In the genomic region with DNA sequence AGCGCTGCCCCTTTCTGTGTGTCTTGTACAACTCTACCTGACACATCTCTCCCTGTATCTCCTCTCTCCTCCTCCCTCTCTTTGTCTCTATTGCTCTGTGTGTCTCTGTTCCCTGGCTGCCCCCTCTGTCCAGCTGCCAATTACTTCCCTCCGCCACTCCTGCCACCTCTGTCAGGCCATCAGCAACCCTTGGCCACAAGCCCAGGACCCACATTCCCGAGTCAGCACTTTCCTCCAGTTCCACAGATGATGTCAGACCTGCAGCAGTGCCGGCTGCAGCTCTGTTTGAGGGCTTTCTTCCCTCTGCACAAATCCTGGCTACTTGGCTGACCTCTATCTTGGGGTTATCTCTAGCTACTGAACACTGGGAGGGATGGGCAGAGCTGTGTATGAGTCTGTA, we compare ENCODE assay signal across 10 mouse cellular contexts. TPM values are rescaled to one million over a fixed set of nuclear protein-coding genes. Genes with fewer than 3 reads are reported as not detected.
DNase-seq lines count a peak whose midpoint lies in the region; ATAC-seq lines count a peak whose summit lies in the region.
"Had no signal": no experiment of that assay in that cellular context is flagged by ENCODE, and none has a peak within 500 bp of the region (broad histone marks: within the 10 kb centered on the region; RNA-seq: fewer than 3 reads in every experiment).

No protein-coding gene starts in this region.

- H3K27ac ChIP-seq in hindbrain, embryonic 14.5 days = no peak overlapping the region
- H3K27ac ChIP-seq in hindbrain, embryonic 10.5 days = no peak overlapping the region
- no peak overlapping the region for H3K27ac ChIP-seq in intestine, embryonic 16.5 days (ENCODE audit: low read length)
- H3K27ac ChIP-seq: limb, embryonic 15.5 days had no signal

- H3K36me3 ChIP-seq in hindbrain, embryonic 14.5 days (replicated peaks; ENCODE audit: control insufficient read depth, insufficient read depth) = no peaks in the 10 kb centered on the region
- no peaks in the 10 kb centered on the region for H3K36me3 ChIP-seq in hindbrain, embryonic 10.5 days
- no peaks in the 10 kb centered on the region for H3K36me3 ChIP-seq in intestine, embryonic 16.5 days (ENCODE audit: control insufficient read depth, insufficient read depth, low read length)
- H3K36me3 ChIP-seq: limb, embryonic 15.5 days had no signal

- no peak overlapping the region for H3K9ac ChIP-seq in hindbrain, embryonic 14.5 days
- no peak overlapping the region for H3K9ac ChIP-seq in intestine, embryonic 16.5 days (ENCODE audit: low read depth, low read length)
- H3K9ac ChIP-seq: limb, embryonic 15.5 days had no signal

- no peaks in the 10 kb centered on the region for H3K27me3 ChIP-seq in hindbrain, embryonic 14.5 days (ENCODE audit: control insufficient read depth, insufficient read depth, low read length)
- H3K27me3 ChIP-seq in hindbrain, embryonic 10.5 days (ENCODE audit: insufficient read depth, poor library complexity, severe bottlenecking) = peaks cover 3% of the 10 kb centered on the region; the same call in 1 of the 2 replicates
- H3K27me3 ChIP-seq in intestine, embryonic 16.5 days (replicated peaks; ENCODE audit: control insufficient read depth, insufficient read depth, low read length) = peaks cover 5% of the 10 kb centered on the region; the same call in 1 of the 2 replicates

- no peak for ATAC-seq in hindbrain, embryonic 14.5 days (ENCODE audit: low FRiP score)
- no peak for ATAC-seq in intestine, embryonic 16.5 days

- intact Hi-C loops in heart, postnatal 10 days (cut with DNase I) = no loop called here

- peaks cover 11% of the 10 kb centered on the region for H3K4me1 ChIP-seq in hindbrain, embryonic 14.5 days (replicated peaks; ENCODE audit: control insufficient read depth, insufficient read depth, low read length)
- H3K4me1 ChIP-seq in hindbrain, embryonic 10.5 days (replicated peaks) = peaks cover 30% of the 10 kb centered on the region
- peaks cover 3% of the 10 kb centered on the region; the same call in 1 of the 2 replicates for H3K4me1 ChIP-seq in intestine, embryonic 16.5 days (ENCODE audit: control insufficient read depth, insufficient read depth, low read length)

- no peak overlapping the region for H3K4me3 ChIP-seq in hindbrain, embryonic 14.5 days (replicated peaks; ENCODE audit: low read length)
- H3K4me3 ChIP-seq in hindbrain, embryonic 10.5 days = no peak overlapping the region
- no peak overlapping the region for H3K4me3 ChIP-seq in intestine, embryonic 16.5 days (ENCODE audit: low read length)
- H3K4me3 ChIP-seq: limb, embryonic 15.5 days; myocyte had no signal

- no peaks in the 10 kb centered on the region for H3K9me3 ChIP-seq in hindbrain, embryonic 14.5 days (ENCODE audit: control insufficient read depth, low read length)
- H3K9me3 ChIP-seq in hindbrain, embryonic 10.5 days = no peaks in the 10 kb centered on the region
- no peaks in the 10 kb centered on the region for H3K9me3 ChIP-seq in intestine, embryonic 16.5 days (ENCODE audit: control insufficient read depth, low read length)
- H3K9me3 ChIP-seq: limb, embryonic 15.5 days had no signal

- 59% methylated on average over 4 of the region's 4 CpGs for WGBS in hindbrain, embryonic 14.5 days
- WGBS in hindbrain, embryonic 10.5 days = 65% methylated on average over 4 of the region's 4 CpGs
- WGBS in intestine, embryonic 16.5 days = 37% methylated on average over 4 of the region's 4 CpGs

- no peak overlapping the region for H3K4me2 ChIP-seq in hindbrain, embryonic 14.5 days (replicated peaks)
- H3K4me2 ChIP-seq in intestine, embryonic 16.5 days (ENCODE audit: low read depth, low read length) = no peak overlapping the region
- H3K4me2 ChIP-seq: limb, embryonic 15.5 days had no signal

- peak; percentile 54 for DNase-seq in hindbrain, embryonic 14.5 days (ENCODE audit: low spot score)
- DNase-seq in hindbrain, embryonic 10.5 days (ENCODE audit: low spot score) = no peak
- DNase-seq in right cerebral cortex, postnatal 14 days = peak; percentile 45
- no peak for DNase-seq in right cerebral cortex, postnatal 25 days
- peak; percentile 81 for DNase-seq in heart, postnatal 10 days
- DNase-seq in left cerebral cortex, adult 9 months (ENCODE audit: low spot score in 2 of 2) = no peak
- DNase-seq in gastrocnemius, adult 8-10 months (ENCODE audit: low spot score in 2 of 2) = no peak

RNA-seq across cellular contexts. Expression of gene Syt3, which starts 5.6 kb away (rescaled TPM):
- 61.8 and 70.8 TPM in 2 replicates for polyA plus RNA-seq in hindbrain, embryonic 14.5 days (2014; fragmentation: Nextera tagmentation; extraction: Ambion mirVana)
- 2.7 and 3.0 TPM in 2 replicates for polyA plus RNA-seq in hindbrain, embryonic 10.5 days (2016; fragmentation: Nextera tagmentation; extraction: Ambion mirVana)
- total RNA-seq in heart, postnatal 10 days (2021) = 1 to 10 TPM in 1 of 2 experiments, under 1 TPM in 1; 0.74 to 1.3 TPM
- 0.82 and 1.2 TPM in 2 replicates for polyA plus RNA-seq in intestine, embryonic 16.5 days (2015; fragmentation: Nextera tagmentation; extraction: Ambion mirVana)
- total RNA-seq in gastrocnemius, adult 8-10 months (2022) = 1 to 10 TPM; 3.2 to 7.0 (median 5.2) TPM
- polyA plus RNA-seq: myocyte had no signal

RNA-seq across cellular contexts. Expression of gene 1700008O03Rik, which starts 7.3 kb away (rescaled TPM):
- 2.1 and 2.8 TPM in 2 replicates for polyA plus RNA-seq in hindbrain, embryonic 14.5 days (2014; fragmentation: Nextera tagmentation; extraction: Ambion mirVana)
- polyA plus RNA-seq in hindbrain, embryonic 10.5 days (2016; fragmentation: Nextera tagmentation; extraction: Ambion mirVana) = 2.1 and 2.7 TPM in 2 replicates
- under 1 TPM in 1 of 2 experiments, not detected in 1; 0.40 TPM for total RNA-seq in heart, postnatal 10 days (2021)
- polyA plus RNA-seq in intestine, embryonic 16.5 days (2015; fragmentation: Nextera tagmentation; extraction: Ambion mirVana) = 0.66 and 0.88 TPM in 2 replicates
- total RNA-seq in gastrocnemius, adult 8-10 months (2022) = not detected
- polyA plus RNA-seq: myocyte had no signal

RNA-seq across cellular contexts. Expression of gene Lrrc4b, which starts 50.5 kb away (rescaled TPM):
- 26.4 and 26.5 TPM in 2 replicates for polyA plus RNA-seq in hindbrain, embryonic 14.5 days (2014; fragmentation: Nextera tagmentation; extraction: Ambion mirVana)
- 1.7 and 4.4 TPM in 2 replicates for polyA plus RNA-seq in hindbrain, embryonic 10.5 days (2016; fragmentation: Nextera tagmentation; extraction: Ambion mirVana)
- 10 to 100 TPM; 28.3 to 39.0 TPM for total RNA-seq in heart, postnatal 10 days (2021)
- polyA plus RNA-seq in intestine, embryonic 16.5 days (2015; fragmentation: Nextera tagmentation; extraction: Ambion mirVana) = 0.31 and 0.43 TPM in 2 replicates
- total RNA-seq in gastrocnemius, adult 8-10 months (2022) = under 1 TPM; 0.10 to 0.27 (median 0.11) TPM
- polyA plus RNA-seq: myocyte had no signal

Comparison
In these comparisons a context has a peak if more than half of its experiments do, and no peak if none do; other contexts are left out.
1. DNase-seq: peak in hindbrain, embryonic 14.5 days (single experiment), right cerebral cortex, postnatal 14 days (single experiment) and heart, postnatal 10 days (2 of 2); none in hindbrain, embryonic 10.5 days (single experiment), right cerebral cortex, postnatal 25 days (single experiment), left cerebral cortex, adult 9 months (0 of 2) and gastrocnemius, adult 8-10 months (0 of 2).
2. RNA of gene Syt3, which starts 5.6 kb away (polyA plus RNA-seq): 61.8 to 70.8 TPM in hindbrain, embryonic 14.5 days; 2.7 to 3.0 TPM in hindbrain, embryonic 10.5 days and 0.82 to 1.2 TPM in intestine, embryonic 16.5 days; every median in the first group is over 10 times any median in the second.